Mouse (Mus musculus) cortical plate, adult 2 months (tissue): ENCODE data around the gene Mei1.

Source experiments
- CTCF ChIP-seq: fragments of 200-500 bp; IDR thresholded peaks from 2 replicates; pipeline ENCODE4 v1.5.1; 2011; ENCODE audit warnings: mild to moderate bottlenecking, control low read depth, low read length; ENCODE audit not compliant: insufficient read depth; ENCODE audit errors: extremely low read depth
- POLR2A ChIP-seq: fragments of 200-500 bp; IDR thresholded peaks from 2 replicates; pipeline ENCODE4 v1.6.1; 2011; ENCODE audit warnings: mild to moderate bottlenecking, low read length, control low read depth; ENCODE audit not compliant: insufficient read depth; ENCODE audit errors: extremely low read depth

DNA sequence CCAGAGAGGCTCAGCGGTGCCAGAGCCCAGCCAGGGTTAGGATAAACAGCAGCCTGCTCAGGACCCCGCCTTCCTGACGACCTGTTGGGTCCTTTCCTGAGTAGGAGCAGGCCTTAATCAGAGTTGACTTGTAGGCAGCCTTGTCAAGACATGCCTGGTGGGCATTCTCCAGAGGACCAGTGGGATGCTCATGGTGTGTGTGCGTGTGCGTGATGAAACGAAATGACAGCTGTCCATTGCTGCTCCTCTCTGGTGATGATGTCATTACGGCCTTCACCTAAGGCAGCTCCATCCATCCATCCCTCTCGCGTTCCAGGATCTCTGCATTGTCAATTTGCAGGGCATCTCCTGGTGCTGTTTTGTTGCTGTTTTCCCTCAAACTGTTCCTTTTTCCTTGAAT is 89.7 kb downstream of the Mei1 start:
- TF ChIP-seq CTCF (no peak), POLR2A (no peak)
